Mouse (Mus musculus): ENCODE results near the gene Amigo1. TPM values are rescaled to one million over a fixed set of nuclear protein-coding genes. Genes with fewer than 3 reads are reported as not detected.

Amigo1 gene
- total RNA-seq (2023) = 3.4 TPM

GRCm38 (mm10) chr3:108186098-108187047 lies at the start of gene Amigo1:
Gene Amigo1 (plus strand): TSS chr3:108186335.

GRCm38 (mm10) chr3:108145534-108146445 lies 40.3 kb upstream of the Amigo1 start, which contains the start of gene Gnai3:
Gene Gnai3 (minus strand): TSS chr3:108146146.

GRCm38 (mm10) chr3:108154656-108155055 lies 31.5 kb upstream of the Amigo1 start, which contains the start of gene Gpr61:
Gene Gpr61 (minus strand): TSS chr3:108154882.

GRCm38 (mm10) chr3:108200329-108201323 lies 14.5 kb downstream of the Amigo1 start, which contains the start of gene Cyb561d1:
Gene Cyb561d1 (minus strand): TSS chr3:108201212.

GRCm38 (mm10) chr3:108210771-108211139 lies 24.6 kb downstream of the Amigo1 start, which contains the start of gene Atxn7l2:
Gene Atxn7l2 (minus strand): TSS chr3:108210934.

GRCm38 (mm10) chr3:108226558-108227350 lies 40.6 kb downstream of the Amigo1 start, which contains the start of gene Sypl2:
Gene Sypl2 (minus strand): TSS chr3:108226648.

Other genes with a start within 250 kb of the Amigo1 start
- gene Gstm6, start 242.6 kb upstream of the Amigo1 start, total RNA-seq (2023) = not detected
- gene Gstm3, start 217.1 kb upstream of the Amigo1 start, total RNA-seq (2023) = not detected
- gene Gstm2, start 199.9 kb upstream of the Amigo1 start, total RNA-seq (2023) = not detected
- 10.5 TPM for gene Gstm1, start 168.4 kb upstream of the Amigo1 start, total RNA-seq (2023)
- gene Gstm4, start 141.4 kb upstream of the Amigo1 start, total RNA-seq (2023) = 2.9 TPM
- 32.4 TPM for gene Ampd2, start 99.7 kb upstream of the Amigo1 start, total RNA-seq (2023)
- not detected for gene Gnat2, start 93.5 kb upstream of the Amigo1 start, total RNA-seq (2023)
- gene Gnai3, start 40.2 kb upstream of the Amigo1 start, total RNA-seq (2023) = 77.8 TPM
- not detected for gene Gpr61, start 31.5 kb upstream of the Amigo1 start, total RNA-seq (2023)
- gene Cyb561d1, start 14.9 kb downstream of the Amigo1 start, total RNA-seq (2023) = 25.2 TPM
- 38.6 TPM for gene Atxn7l2, start 24.6 kb downstream of the Amigo1 start, total RNA-seq (2023)
- gene Sypl2, start 40.3 kb downstream of the Amigo1 start, total RNA-seq (2023) = not detected
- 36.6 TPM for gene Psma5, start 70.6 kb downstream of the Amigo1 start, total RNA-seq (2023)
- gene Sort1, start 97.7 kb downstream of the Amigo1 start, total RNA-seq (2023) = 0.95 TPM
- not detected for gene Mybphl, start 178.6 kb downstream of the Amigo1 start, total RNA-seq (2023)
- gene Psrc1, start 197.5 kb downstream of the Amigo1 start, total RNA-seq (2023) = 0.40 TPM
- gene Celsr2, start 229.2 kb downstream of the Amigo1 start, total RNA-seq (2023) = 7.8 TPM

All from CD8-positive naive resting alpha-beta T cell, adult 57 days (primary cell).